Mouse (Mus musculus) liver, adult 2 months (tissue): ENCODE measurements around the gene Reep3. TPM values are rescaled to one million over a fixed set of nuclear protein-coding genes. Genes with fewer than 3 reads are reported as not detected.

Source experiments
- DNase-seq: peaks from one replicate; pipeline ENCODE4 v3.0.0-alpha.2; 2011; ENCODE audit warnings: low read depth, low spot score; ENCODE audit errors: extremely low read depth
- H3K27ac ChIP-seq: fragments of 200-500 bp; replicated peaks from 2 replicates; pipeline ENCODE4 v1.5.1; 2012; ENCODE audit warnings: low read depth, mild to moderate bottlenecking, control low read depth, inconsistent platforms, low read length; ENCODE audit not compliant: insufficient read depth
- H3K27me3 ChIP-seq: fragments of 200-500 bp; 2 replicates; pipeline ENCODE4 v1.6.1; 2012; ENCODE audit warnings: mild to moderate bottlenecking, moderate library complexity, low read length, inconsistent platforms; ENCODE audit not compliant: control insufficient read depth, insufficient read depth
- H3K36me3 ChIP-seq: fragments of 200-500 bp; 2 replicates; pipeline ENCODE4 v1.6.1; 2012; ENCODE audit warnings: low read length, inconsistent platforms; ENCODE audit not compliant: control insufficient read depth, insufficient read depth
- H3K4me1 ChIP-seq: fragments of 200-500 bp; 2 replicates; pipeline ENCODE4 v1.6.1; 2011; ENCODE audit warnings: low read length; ENCODE audit not compliant: control insufficient read depth, insufficient read depth
- H3K4me3 ChIP-seq: fragments of 200-500 bp; 2 replicates; pipeline ENCODE4 v1.5.1; 2011; ENCODE audit warnings: low read depth, mild to moderate bottlenecking, control low read depth, low read length, moderate library complexity; ENCODE audit not compliant: insufficient read depth
- H3K79me2 ChIP-seq: fragments of 200-500 bp; 2 replicates; pipeline ENCODE4 v1.6.1; 2012; ENCODE audit warnings: inconsistent platforms, mild to moderate bottlenecking, low read length, moderate library complexity; ENCODE audit not compliant: control insufficient read depth, insufficient read depth
- H3K9ac ChIP-seq: fragments of 200-500 bp; 2 replicates; pipeline ENCODE4 v1.6.1; 2012; ENCODE audit warnings: low read depth, mild to moderate bottlenecking, control low read depth, inconsistent platforms, low read length
- CTCF ChIP-seq: fragments of 200-500 bp; IDR thresholded peaks from 2 replicates; pipeline ENCODE4 v1.5.1; 2011; ENCODE audit warnings: low read depth, low read length, control low read depth
- POLR2A ChIP-seq: fragments of 200-500 bp; IDR thresholded peaks from 2 replicates; pipeline ENCODE4 v1.6.1; 2011; ENCODE audit warnings: low read length, control low read depth; ENCODE audit not compliant: insufficient read depth; ENCODE audit errors: extremely low read depth
- WGBS: fragments of 180-500 bp; shearing (Covaris S2); methylation state at CpG from one replicate; pipeline ENCODE4 v1.1.7; 2018; 5-methylcytosine and 5-hydroxymethylcytosine counted together
- polyA plus RNA-seq: library from polyadenylated mRNA; depleted of rRNA; stranded (reverse); fragments of >200 nt; gene quantifications from 2 replicates; pipeline ENCODE4 v1.2.3, GENCODE M21; 2012; rRNA removed
- total RNA-seq: library from RNA; depleted of rRNA; stranded (reverse); fragments of >200 nt; gene quantifications from 2 replicates; pipeline ENCODE4 v1.2.3, GENCODE M21; 2014; rRNA removed

Reep3 gene
- total and polyA plus RNA-seq, 2 experiments, result 21.6 to 36.1 TPM

GRCm38 (mm10) chr10:66968541-66968940 lies 128.2 kb downstream of the Reep3 start:
- Histone ChIP-seq H3K9ac (no peak overlapping the region), H3K27ac (no peak overlapping the region), H3K27me3 (no peaks in the 10 kb centered on the region), H3K36me3 (no peaks in the 10 kb centered on the region), H3K4me3 (no peak overlapping the region), H3K79me2 (no peaks in the 10 kb centered on the region), H3K4me1 (no peaks in the 10 kb centered on the region)
- TF ChIP-seq CTCF (no peak), POLR2A (no peak)
- no peak for DNase-seq
- WGBS, result 80% methylated on average over 4 of the region's 4 CpGs

- Histone ChIP-seq H3K36me3 (no peaks in the 10 kb centered on the region), H3K9ac (no peak overlapping the region), H3K79me2 (no peaks in the 10 kb centered on the region), H3K27me3 (no peaks in the 10 kb centered on the region), H3K27ac (no peak overlapping the region), H3K4me3 (no peak overlapping the region), H3K4me1 (no peaks in the 10 kb centered on the region)
- WGBS, result 86% methylated on average over 9 of the region's 9 CpGs
- peak; percentile 24 for DNase-seq
- no peak for TF ChIP-seq CTCF
- no peak for TF ChIP-seq POLR2A
These were observed 130.2 kb downstream of the Reep3 start for GRCm38 (mm10) chr10:66966391-66967109.

- Histone ChIP-seq H3K27me3 (no peaks in the 10 kb centered on the region), H3K4me1 (no peaks in the 10 kb centered on the region), H3K27ac (no peak overlapping the region), H3K79me2 (no peaks in the 10 kb centered on the region), H3K4me3 (no peak overlapping the region), H3K36me3 (no peaks in the 10 kb centered on the region), H3K9ac (no peak overlapping the region)
- TF ChIP-seq CTCF (no peak), POLR2A (no peak)
- WGBS, result 93% methylated on average over 8 of the region's 8 CpGs
- no peak for DNase-seq
These were observed 136.6 kb downstream of the Reep3 start for GRCm38 (mm10) chr10:66960136-66960535.

Other genes with a start within 250 kb of the Reep3 start
- 44.8 and 48.3 TPM in 2 replicates for gene Jmjd1c, start 820 bp downstream of the Reep3 start, total RNA-seq
- 5.7 and 5.8 TPM in 2 replicates for gene Jmjd1c, start 820 bp downstream of the Reep3 start, polyA plus RNA-seq
- 10.8 and 13.6 TPM in 2 replicates for gene Nrbf2, start 188.4 kb upstream of the Reep3 start, total RNA-seq
- gene Nrbf2, start 188.4 kb upstream of the Reep3 start, polyA plus RNA-seq, result 10.3 and 11.3 TPM in 2 replicates